Mouse (Mus musculus) liver, embryonic 15.5 days (tissue): ENCODE results near the gene Ncor2. TPM values are rescaled to one million over a fixed set of nuclear protein-coding genes. Genes with fewer than 3 reads are reported as not detected.

ENCODE experiments used
- ATAC-seq: fragments of 200-750 bp; cut with Nextera tagmentation; 2 replicates; pipeline ENCODE4 v1.8.0; 2017; ENCODE audit warnings: moderate number of reproducible peaks, mild to moderate bottlenecking, moderate library complexity; ENCODE audit not compliant: insufficient read depth
- H3K27ac ChIP-seq: fragments of 300-500 bp; sonication (generic); replicated peaks from 2 replicates; pipeline ENCODE4 v1.5.1; 2015; ENCODE audit warnings: mild to moderate bottlenecking, inconsistent platforms
- H3K27me3 ChIP-seq: fragments of 300-500 bp; sonication (generic); 2 replicates; pipeline ENCODE4 v1.6.1; 2015; ENCODE audit warnings: mild to moderate bottlenecking, inconsistent platforms
- H3K36me3 ChIP-seq: fragments of 300-500 bp; sonication (generic); replicated peaks from 2 replicates; pipeline ENCODE4 v1.6.1; 2015; ENCODE audit warnings: moderate library complexity, mild to moderate bottlenecking, inconsistent platforms
- H3K4me1 ChIP-seq: fragments of 300-500 bp; sonication (generic); replicated peaks from 2 replicates; pipeline ENCODE4 v1.6.1; 2015; ENCODE audit warnings: inconsistent platforms
- H3K4me2 ChIP-seq: fragments of 300-500 bp; sonication (generic); 2 replicates; pipeline ENCODE4 v1.6.1; 2015; ENCODE audit warnings: moderate library complexity, mild to moderate bottlenecking, inconsistent platforms
- H3K4me3 ChIP-seq: fragments of 300-500 bp; sonication (generic); replicated peaks from 2 replicates; pipeline ENCODE4 v1.5.1; 2015; ENCODE audit warnings: mild to moderate bottlenecking, inconsistent platforms
- H3K9ac ChIP-seq: fragments of 300-500 bp; sonication (generic); 2 replicates; pipeline ENCODE4 v1.6.1; 2015; ENCODE audit warnings: moderate library complexity, mild to moderate bottlenecking, inconsistent platforms
- H3K9me3 ChIP-seq: fragments of 300-500 bp; sonication (generic); replicated peaks from 2 replicates; pipeline ENCODE4 v1.6.1; 2016; ENCODE audit warnings: inconsistent platforms
- WGBS: fragments of 180-500 bp; shearing (Covaris S2); methylation state at CpG from one replicate; pipeline ENCODE4 v1.1.7; 2015; ENCODE audit warnings: mixed read lengths; ENCODE audit not compliant: insufficient replicate concordance; 5-methylcytosine and 5-hydroxymethylcytosine counted together
- polyA plus RNA-seq: library from polyadenylated mRNA; unstranded; fragments of >200 nt; fragmentation: Nextera tagmentation; extraction: Ambion mirVana; gene quantifications from 2 replicates; pipeline ENCODE4 v1.2.1, GENCODE M21; 2015

The Ncor2 gene
- polyA plus RNA-seq, 1 experiment from 2014 or later = 3.8 TPM

DNA sequence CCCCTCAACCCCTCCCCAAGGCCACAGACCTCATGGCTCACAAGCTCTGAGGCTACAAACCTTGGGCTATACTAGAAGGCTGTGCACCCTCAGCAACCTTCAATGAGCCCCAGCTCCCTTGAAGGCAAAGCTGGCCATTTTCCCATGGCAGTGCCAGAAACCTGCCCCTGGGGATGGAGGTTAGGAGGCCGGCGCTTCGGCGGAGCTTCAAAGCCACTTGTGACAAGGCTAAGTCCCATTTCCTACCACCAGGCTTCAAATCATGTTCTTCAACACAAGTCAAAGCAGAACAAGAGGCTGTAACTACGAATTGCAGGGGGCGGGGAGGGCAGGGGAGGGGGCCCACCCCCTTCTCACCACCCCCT, 122.7 kb downstream of the Ncor2 start:
- H3K4me3 ChIP-seq = no peak overlapping the region
- H3K4me1 ChIP-seq = peaks cover 84% of the 10 kb centered on the region
- no peak overlapping the region for H3K9ac ChIP-seq
- peaks cover 3% of the 10 kb centered on the region; the same call in 1 of the 2 replicates for H3K36me3 ChIP-seq
- 38% methylated on average over 6 of the region's 6 CpGs for WGBS
- ATAC-seq = no peak
- no peaks in the 10 kb centered on the region for H3K9me3 ChIP-seq
- peak overlapping the region; percentile 58 for H3K4me2 ChIP-seq
- no peak overlapping the region for H3K27ac ChIP-seq
- peaks cover 39% of the 10 kb centered on the region for H3K27me3 ChIP-seq

- Histone ChIP-seq H3K9ac (no peak overlapping the region), H3K4me2 (peak overlapping the region; percentile 58), H3K9me3 (no peaks in the 10 kb centered on the region), H3K27ac (no peak overlapping the region), H3K4me3 (no peak overlapping the region), H3K36me3 (peaks cover 3% of the 10 kb centered on the region; the same call in 1 of the 2 replicates), H3K27me3 (peaks cover 39% of the 10 kb centered on the region), H3K4me1 (peaks cover 88% of the 10 kb centered on the region)
- ATAC-seq = no peak
- WGBS = 53% methylated on average over 7 of the region's 8 CpGs
These were observed 123.1 kb downstream of the Ncor2 start for GRCm38 (mm10) chr5:125055901-125056300.

DNA sequence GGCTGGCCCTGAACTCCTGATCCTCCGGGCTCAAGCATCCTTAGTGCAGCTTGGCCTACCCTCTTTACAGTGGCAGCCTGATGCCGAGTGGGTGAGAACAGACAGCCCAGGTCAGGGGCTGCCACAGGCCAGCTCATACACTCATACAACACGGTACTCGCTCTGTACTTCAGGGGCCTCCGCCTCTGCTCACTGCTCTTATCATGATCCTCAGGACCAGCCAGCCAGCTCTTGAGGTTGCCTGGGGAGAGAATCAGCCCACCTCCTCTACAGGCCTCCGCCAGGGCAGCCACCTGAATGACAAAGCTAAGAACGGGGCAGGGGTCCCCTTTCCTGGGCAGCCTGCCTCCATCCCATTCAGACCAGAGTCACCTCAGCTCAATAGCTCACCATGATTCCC, 125.4 kb downstream of the Ncor2 start:
- H3K4me2 ChIP-seq = peak overlapping the region; percentile 56

DNA sequence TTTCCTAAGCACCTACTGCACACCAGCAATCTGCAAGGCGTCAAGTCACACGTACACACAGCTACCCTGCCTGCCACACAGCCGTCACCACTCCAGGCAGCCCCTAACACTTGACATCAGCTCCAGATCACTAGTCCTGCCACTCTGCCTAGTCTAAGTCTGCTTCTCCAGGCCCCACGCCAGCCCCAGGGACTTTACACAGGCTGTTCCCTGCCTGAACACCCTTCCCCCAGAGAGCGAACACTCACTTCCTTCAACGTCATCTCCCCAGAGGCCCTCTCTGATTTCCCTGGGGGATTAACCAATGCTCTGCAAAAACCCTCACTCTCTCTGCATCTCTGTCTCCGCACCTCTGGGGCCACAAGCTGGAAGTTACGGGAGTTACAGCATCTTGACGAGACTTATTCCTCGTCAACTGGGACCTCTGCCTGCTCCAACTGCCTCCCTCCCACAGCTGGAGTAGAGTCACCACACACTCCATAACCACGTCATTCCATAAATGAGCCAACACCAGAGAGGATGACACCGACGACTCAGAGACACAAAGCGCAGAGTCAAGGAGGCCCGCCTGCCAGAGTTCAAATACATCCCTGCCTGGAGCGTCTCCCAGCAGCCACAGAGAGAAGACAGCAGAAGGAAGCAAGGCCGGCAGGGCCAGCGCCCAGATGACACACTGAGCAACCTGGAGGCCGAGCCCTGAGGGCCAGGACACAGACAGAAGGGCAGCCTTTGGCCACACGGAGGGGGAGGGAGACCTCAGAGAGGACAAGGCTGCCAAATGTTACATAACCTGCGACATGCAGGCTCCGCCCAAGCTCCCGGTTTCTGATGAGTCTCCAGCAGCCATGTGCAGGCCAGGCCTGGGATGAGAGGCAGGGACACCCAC, 126.2 kb downstream of the Ncor2 start:
- Histone ChIP-seq H3K9ac (peak overlapping the region; percentile 5; the same call in 1 of the 2 replicates), H3K27me3 (peaks cover 14% of the 10 kb centered on the region), H3K27ac (peak overlapping the region; percentile 73), H3K36me3 (peaks cover 26% of the 10 kb centered on the region), H3K9me3 (no peaks in the 10 kb centered on the region), H3K4me2 (peak overlapping the region; percentile 56), H3K4me1 (peaks cover 99% of the 10 kb centered on the region), H3K4me3 (no peak overlapping the region)
- 60% methylated on average over 23 of the region's 23 CpGs for WGBS
- ATAC-seq = peak; percentile 41

More for the DNA sequence above, 125.4 kb downstream of the Ncor2 start:
- Histone ChIP-seq H3K27ac (peak overlapping the region; percentile 73), H3K4me3 (no peak overlapping the region; the same call in 1 of the 2 replicates), H3K36me3 (peaks cover 21% of the 10 kb centered on the region), H3K9ac (peak overlapping the region; percentile 5; the same call in 1 of the 2 replicates), H3K9me3 (no peaks in the 10 kb centered on the region), H3K4me1 (peaks cover 100% of the 10 kb centered on the region), H3K27me3 (peaks cover 23% of the 10 kb centered on the region)
- WGBS = 30% methylated on average over 7 of the region's 7 CpGs
- ATAC-seq = peak; percentile 68

GRCm38 (mm10) chr5:125052237-125052602, 126.8 kb downstream of the Ncor2 start:
- Histone ChIP-seq H3K27me3 (peaks cover 8% of the 10 kb centered on the region), H3K27ac (peak overlapping the region; percentile 73), H3K9me3 (no peaks in the 10 kb centered on the region), H3K9ac (no peak overlapping the region), H3K4me2 (peak overlapping the region; percentile 20; the same call in 1 of the 2 replicates), H3K36me3 (peaks cover 33% of the 10 kb centered on the region), H3K4me1 (peaks cover 93% of the 10 kb centered on the region), H3K4me3 (no peak overlapping the region)
- ATAC-seq = no peak
- 49% methylated on average over 10 of the region's 10 CpGs for WGBS

DNA sequence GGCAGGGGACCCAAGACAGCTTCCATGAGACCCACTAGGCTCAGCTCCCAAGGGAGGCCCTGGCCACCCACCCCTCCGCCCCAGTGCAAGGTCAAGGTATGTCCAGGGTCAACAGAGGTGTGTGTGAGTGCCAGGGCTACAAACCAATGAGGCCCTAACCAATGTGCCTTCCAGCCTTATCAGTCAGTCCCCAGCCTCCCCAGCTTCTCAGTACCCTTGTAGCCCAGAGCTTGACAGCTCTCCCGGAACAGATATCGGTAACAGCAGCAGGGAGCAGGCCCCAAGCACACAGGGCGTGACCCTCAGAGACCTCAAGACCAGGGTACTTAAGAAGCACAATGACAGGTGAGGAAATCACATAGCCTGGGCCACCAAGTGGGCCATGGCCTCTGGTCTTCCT, 129.5 kb downstream of the Ncor2 start:
- 52% methylated on average over 4 of the region's 4 CpGs for WGBS
- H3K27ac ChIP-seq = peak overlapping the region; percentile 88
- H3K27me3 ChIP-seq = no peaks in the 10 kb centered on the region
- peak overlapping the region; percentile 62 for H3K4me2 ChIP-seq
- peak overlapping the region; percentile 43; the same call in 1 of the 2 replicates for H3K9ac ChIP-seq
- peaks cover 79% of the 10 kb centered on the region for H3K4me1 ChIP-seq
- H3K9me3 ChIP-seq = no peaks in the 10 kb centered on the region
- ATAC-seq = peak; percentile 90
- H3K36me3 ChIP-seq = peaks cover 49% of the 10 kb centered on the region
- peak overlapping the region; percentile 14; the same call in 1 of the 2 replicates for H3K4me3 ChIP-seq

- ATAC-seq = no peak
- Histone ChIP-seq H3K9ac (no peak overlapping the region), H3K9me3 (no peaks in the 10 kb centered on the region), H3K27me3 (no peaks in the 10 kb centered on the region), H3K4me1 (peaks cover 49% of the 10 kb centered on the region), H3K4me2 (no peak overlapping the region), H3K4me3 (no peak overlapping the region), H3K27ac (0 out of 2 replicates have a peak overlapping the region, but pooled peaks have one; percentile 42), H3K36me3 (peaks cover 54% of the 10 kb centered on the region)
- 63% methylated on average over 5 of the region's 5 CpGs for WGBS
These were observed 132.6 kb downstream of the Ncor2 start for GRCm38 (mm10) chr5:125046436-125046835.

- Histone ChIP-seq H3K4me3 (no peak overlapping the region), H3K36me3 (peaks cover 52% of the 10 kb centered on the region), H3K27me3 (no peaks in the 10 kb centered on the region), H3K4me2 (no peak overlapping the region), H3K9me3 (no peaks in the 10 kb centered on the region), H3K9ac (no peak overlapping the region), H3K4me1 (peaks cover 39% of the 10 kb centered on the region), H3K27ac (no peak overlapping the region)
- WGBS = 82% methylated on average over 5 of the region's 5 CpGs
- ATAC-seq = no peak
These were observed 133.8 kb downstream of the Ncor2 start for GRCm38 (mm10) chr5:125045202-125045601.

DNA sequence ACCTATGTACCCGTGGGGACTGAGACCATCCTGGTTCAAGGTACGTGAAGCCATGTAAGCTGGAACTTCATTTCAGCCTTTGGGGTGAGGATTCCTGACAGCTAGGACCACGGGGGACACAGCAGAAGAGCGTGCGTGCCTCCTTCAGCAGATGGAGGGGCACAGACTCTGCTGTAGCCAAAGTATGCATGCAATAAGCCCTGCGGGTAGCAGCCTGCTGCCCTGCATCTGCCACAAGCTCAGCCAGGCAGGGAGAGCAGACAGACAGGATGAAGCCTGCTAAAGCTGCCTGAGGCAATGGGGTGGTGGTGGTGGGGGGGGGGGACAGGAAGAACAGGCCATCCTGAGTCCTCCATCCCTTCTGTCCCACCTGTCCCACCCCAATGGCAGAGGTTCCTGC, 135.6 kb downstream of the Ncor2 start:
- no peak overlapping the region for H3K4me3 ChIP-seq
- H3K36me3 ChIP-seq = peaks cover 39% of the 10 kb centered on the region
- no peaks in the 10 kb centered on the region for H3K27me3 ChIP-seq
- H3K27ac ChIP-seq = no peak overlapping the region
- no peak overlapping the region for H3K9ac ChIP-seq
- no peak overlapping the region for H3K4me2 ChIP-seq
- H3K9me3 ChIP-seq = no peaks in the 10 kb centered on the region
- no peak for ATAC-seq
- peaks cover 21% of the 10 kb centered on the region for H3K4me1 ChIP-seq
- WGBS = 75% methylated on average over 6 of the region's 6 CpGs

DNA sequence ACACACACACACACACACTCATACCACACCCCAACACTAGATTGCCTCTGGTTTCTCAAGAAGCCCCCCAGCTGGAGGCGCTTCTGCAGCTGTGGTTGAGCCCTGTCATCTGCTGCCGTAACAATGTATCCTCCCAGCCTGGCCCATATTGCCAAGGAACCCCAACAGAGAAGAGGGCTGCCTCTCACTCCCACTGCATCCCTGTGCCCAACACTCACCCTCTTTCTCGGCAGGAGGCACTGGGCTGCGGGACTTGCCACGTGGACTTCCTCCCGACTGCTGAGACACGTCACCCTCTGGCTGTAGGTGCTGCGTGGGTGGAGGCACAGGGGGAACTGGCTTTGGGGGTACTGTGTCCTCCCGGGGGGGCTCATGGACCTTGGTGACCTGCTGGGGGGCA, 137.4 kb downstream of the Ncor2 start:
- Histone ChIP-seq H3K4me3 (no peak overlapping the region), H3K36me3 (peaks cover 37% of the 10 kb centered on the region), H3K4me2 (no peak overlapping the region), H3K4me1 (peaks cover 18% of the 10 kb centered on the region), H3K27me3 (no peaks in the 10 kb centered on the region), H3K27ac (no peak overlapping the region), H3K9ac (no peak overlapping the region), H3K9me3 (no peaks in the 10 kb centered on the region)
- no peak for ATAC-seq
- WGBS = 79% methylated on average over 9 of the region's 9 CpGs

DNA sequence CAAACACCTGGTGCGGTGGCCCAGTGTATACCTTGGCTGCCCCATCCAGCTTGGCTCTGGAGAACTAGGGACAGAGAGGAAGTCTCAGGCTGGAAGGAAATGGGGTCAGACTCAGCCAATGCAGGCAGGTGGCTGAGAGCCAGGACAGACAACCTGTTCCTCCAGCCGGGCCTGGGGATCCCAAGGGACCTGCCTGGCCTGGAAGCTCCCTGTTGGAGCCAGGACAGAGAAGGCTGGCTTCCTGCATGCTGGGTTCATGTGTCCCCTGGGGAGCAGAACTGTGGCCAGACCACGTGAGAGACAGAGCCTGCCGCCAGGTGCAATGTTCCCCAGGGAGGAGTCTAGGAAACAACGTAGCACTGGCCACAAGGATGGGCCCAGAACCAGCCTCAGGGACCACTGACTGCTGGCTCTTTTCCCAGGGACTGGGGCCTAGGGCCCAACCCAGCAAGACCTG, 138.9 kb downstream of the Ncor2 start:
- 71% methylated on average over 5 of the region's 5 CpGs for WGBS
- no peak overlapping the region for H3K9ac ChIP-seq
- H3K4me2 ChIP-seq = no peak overlapping the region
- H3K27ac ChIP-seq = no peak overlapping the region
- H3K9me3 ChIP-seq = no peaks in the 10 kb centered on the region
- peaks cover 24% of the 10 kb centered on the region for H3K4me1 ChIP-seq
- H3K4me3 ChIP-seq = no peak overlapping the region
- H3K36me3 ChIP-seq = peaks cover 41% of the 10 kb centered on the region
- no peaks in the 10 kb centered on the region for H3K27me3 ChIP-seq
- no peak for ATAC-seq
